Mouse (Mus musculus) B cell, adult 62 days (primary cell): ENCODE measurements around the gene Tnmd. TPM values are rescaled to one million over a fixed set of nuclear protein-coding genes. Genes with fewer than 3 reads are reported as not detected.

Experiments used
- total RNA-seq: library from RNA; stranded (reverse); gene quantifications from 4 replicates; pipeline ENCODE4 v1.2.4, GENCODE M21; 2023

The Tnmd gene
- total RNA-seq, result not detected in 4 replicates

DNA sequence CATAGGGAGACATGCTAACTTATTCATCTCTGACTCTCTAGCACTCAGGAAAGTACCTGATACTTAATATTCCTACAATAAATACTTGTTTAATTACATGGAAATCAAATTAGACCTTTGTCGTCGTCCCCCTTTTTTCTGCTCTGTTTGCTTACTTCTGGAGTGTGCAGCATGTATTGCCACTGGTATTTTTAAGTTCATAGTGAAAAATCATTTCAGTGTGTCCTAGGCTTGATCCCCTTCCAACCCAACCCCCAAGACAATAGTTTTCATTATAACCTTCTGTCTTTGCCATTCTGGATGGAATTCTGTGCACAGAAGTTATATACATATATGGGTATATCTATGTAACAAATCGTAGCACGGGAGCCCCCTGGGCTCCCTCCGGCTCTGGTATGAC lies at the start of gene Tnmd:
Gene Tnmd (plus strand): TSS at position 301 of the 400 bp plus-strand sequence.

DNA sequence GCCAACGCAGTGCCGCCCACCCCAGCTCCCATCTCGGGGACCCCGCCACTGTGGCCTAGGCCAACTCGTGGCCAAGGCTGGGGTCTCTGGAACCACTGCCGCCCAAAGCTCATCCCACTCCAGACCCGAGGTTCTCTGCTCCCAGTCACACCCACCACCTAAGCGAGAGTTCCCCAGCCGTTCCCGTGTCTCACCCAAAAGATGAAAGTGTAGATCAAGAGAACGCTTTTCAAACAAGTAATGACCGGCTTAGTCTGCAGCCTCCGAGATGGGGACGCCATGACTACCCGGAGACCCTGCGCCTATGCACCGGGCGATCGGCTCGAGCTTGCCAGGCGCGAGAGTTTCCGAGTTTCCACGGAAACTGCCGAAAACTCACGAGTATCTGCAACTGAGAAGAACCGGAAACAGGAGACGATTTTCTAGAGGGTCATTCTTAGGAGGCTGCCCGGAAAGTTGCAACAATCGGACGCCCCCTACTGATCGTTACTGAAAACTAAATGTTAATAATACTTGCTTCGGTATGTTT lies 47.3 kb downstream of the Tnmd start, which contains the start of gene Tspan6:
Gene Tspan6 (minus strand): TSS at position 416 of the 529 bp plus-strand sequence.

DNA sequence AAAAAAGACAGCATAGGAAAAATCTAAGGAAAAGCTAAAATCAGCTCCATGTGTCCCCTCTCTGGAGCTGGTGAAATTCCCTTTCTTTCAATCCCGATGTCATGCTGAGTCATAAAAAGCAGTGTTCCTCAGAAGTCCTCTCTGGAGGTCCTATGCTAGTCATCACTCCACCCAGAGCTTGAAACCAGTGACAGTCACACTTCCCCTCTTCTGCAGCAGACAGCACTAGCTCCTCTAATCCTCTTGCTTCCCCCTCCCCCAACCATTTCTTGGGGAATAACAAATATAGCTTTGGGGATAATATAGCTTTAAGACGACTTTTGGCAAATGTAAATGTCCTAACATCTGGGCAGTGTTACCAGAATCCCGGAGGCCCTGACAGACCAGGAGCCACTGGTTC lies 57.5 kb downstream of the Tnmd start, which contains the start of gene Srpx2:
Gene Srpx2 (plus strand): TSS at position 166 of the 400 bp plus-strand sequence.

Other genes with a start within 250 kb of the Tnmd start
- not detected in 4 replicates for gene Pcdh19, start 162.0 kb upstream of the Tnmd start, total RNA-seq
- gene Tspan6, start 47.4 kb downstream of the Tnmd start, total RNA-seq, result 1.1 to 1.9 TPM (median 1.5 TPM) in 4 replicates
- gene Srpx2, start 57.4 kb downstream of the Tnmd start, total RNA-seq, result not detected in 4 replicates
- gene Sytl4, start 130.8 kb downstream of the Tnmd start, total RNA-seq, result 0.24 to 0.58 TPM (median 0.27 TPM) in 4 replicates
- gene Cstf2, start 208.2 kb downstream of the Tnmd start, total RNA-seq, result 37.8 to 56.8 TPM (median 51.0 TPM) in 4 replicates